Mouse (Mus musculus): ENCODE data around the gene Krt16.

DNA sequence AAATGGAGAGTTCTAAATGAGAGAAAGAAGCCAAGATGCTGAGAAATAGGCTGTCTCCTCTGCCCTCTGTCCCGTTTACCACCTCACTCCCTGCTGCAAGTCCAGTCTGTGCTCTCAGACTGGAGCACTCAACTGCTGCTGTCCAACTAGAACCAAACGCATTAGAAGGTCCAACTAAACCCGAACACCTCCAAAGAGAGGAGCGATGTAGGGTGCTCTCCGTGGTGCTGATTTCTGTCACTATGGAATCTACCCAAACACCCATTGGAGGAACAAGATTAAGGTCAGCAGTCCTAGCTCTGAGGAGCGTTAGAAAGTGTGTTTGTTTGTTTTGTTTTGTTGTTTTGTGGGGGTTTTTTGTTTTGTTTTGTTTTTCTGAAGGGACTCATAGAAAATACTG, 45.3 kb downstream of the Krt16 start:
- TF ChIP-seq CTCF (IDR thresholded peaks at IDR 0.05; ENCODE audit: borderline replicate concordance, insufficient read depth, low read depth, low read length) (no peak), POLR2A (IDR thresholded peaks at IDR 0.05; ENCODE audit: borderline replicate concordance, insufficient read depth, low read length) (no peak)
